Mouse (Mus musculus) liver, embryonic 14.5 days (tissue): Measurements from ENCODE around the gene Rnf39.

Source experiments
- CTCF ChIP-seq: IDR thresholded peaks from 2 replicates; pipeline ENCODE4 v1.5.1; 2016; ENCODE audit warnings: antibody characterized with exemption, low read depth, control low read depth
- EP300 ChIP-seq: IDR thresholded peaks from 2 replicates; pipeline ENCODE4 v1.6.1; 2016; ENCODE audit warnings: antibody characterized with exemption, low read depth

- no peak for TF ChIP-seq EP300
- TF ChIP-seq CTCF = no peak
Measured at GRCm38 (mm10) chr17:36912031-36912430, 30.7 kb upstream of the Rnf39 start.
